Mouse (Mus musculus) forebrain, embryonic 16.5 days (tissue): Measurements from ENCODE around the gene Gm614. TPM values are rescaled to one million over a fixed set of nuclear protein-coding genes. Genes with fewer than 3 reads are reported as not detected.

ENCODE experiments used
- ATAC-seq: fragments of 200-750 bp; cut with Nextera tagmentation; 2 replicates; pipeline ENCODE4 v1.8.0; 2017; ENCODE audit warnings: mild to moderate bottlenecking, moderate library complexity
- H3K27ac ChIP-seq: fragments of 300-500 bp; sonication (generic); 2 replicates; pipeline ENCODE4 v1.5.1; 2014; ENCODE audit warnings: low read length, control low read depth
- H3K27me3 ChIP-seq: fragments of 300-500 bp; sonication (generic); replicated peaks from 2 replicates; pipeline ENCODE4 v1.6.1; 2014; ENCODE audit warnings: low read length; ENCODE audit not compliant: control insufficient read depth, insufficient read depth
- H3K36me3 ChIP-seq: fragments of 300-500 bp; sonication (generic); 2 replicates; pipeline ENCODE4 v1.6.1; 2014; ENCODE audit not compliant: control insufficient read depth, insufficient read depth
- H3K4me1 ChIP-seq: fragments of 300-500 bp; sonication (generic); replicated peaks from 2 replicates; pipeline ENCODE4 v1.6.1; 2014; ENCODE audit warnings: low read length; ENCODE audit not compliant: control insufficient read depth, insufficient read depth
- H3K4me2 ChIP-seq: fragments of 300-500 bp; sonication (generic); 2 replicates; pipeline ENCODE4 v1.6.1; 2014; ENCODE audit warnings: mild to moderate bottlenecking, low read length, control low read depth
- H3K4me3 ChIP-seq: fragments of 300-500 bp; sonication (generic); replicated peaks from 2 replicates; pipeline ENCODE4 v1.5.1; 2014; ENCODE audit warnings: mild to moderate bottlenecking, low read length, control low read depth
- H3K9ac ChIP-seq: fragments of 300-500 bp; sonication (generic); replicated peaks from 2 replicates; pipeline ENCODE4 v1.6.1; 2014; ENCODE audit warnings: low read depth, low read length, control low read depth
- H3K9me3 ChIP-seq: fragments of 300-500 bp; sonication (generic); 2 replicates; pipeline ENCODE4 v1.6.1; 2016; ENCODE audit warnings: low read length; ENCODE audit not compliant: control insufficient read depth
- WGBS: fragments of 180-500 bp; shearing (Covaris S2); extraction: QIAGEN DNeasy Blood & Tissue Kit; methylation state at CpG from one replicate; pipeline ENCODE4 v1.1.7; 2014; 5-methylcytosine and 5-hydroxymethylcytosine counted together
- polyA plus RNA-seq: library from polyadenylated mRNA; unstranded; fragments of >200 nt; fragmentation: Nextera tagmentation; extraction: Ambion mirVana; gene quantifications from 2 replicates; pipeline ENCODE4 v1.2.1, GENCODE M21; 2015

The Gm614 gene
- polyA plus RNA-seq, 1 experiment from 2014 or later = not detected

GRCm38 (mm10) chrX:101288432-101288831 lies 24.6 kb upstream of the Gm614 start:
- Histone ChIP-seq H3K9me3 (no peaks in the 10 kb centered on the region), H3K9ac (no peak overlapping the region), H3K36me3 (peaks cover 3% of the 10 kb centered on the region; the same call in 1 of the 2 replicates), H3K4me2 (no peak overlapping the region), H3K27ac (no peak overlapping the region), H3K4me1 (no peaks in the 10 kb centered on the region), H3K27me3 (no peaks in the 10 kb centered on the region), H3K4me3 (no peak overlapping the region)
- ATAC-seq = no peak
- 94% methylated on average over 6 of the region's 6 CpGs for WGBS

DNA sequence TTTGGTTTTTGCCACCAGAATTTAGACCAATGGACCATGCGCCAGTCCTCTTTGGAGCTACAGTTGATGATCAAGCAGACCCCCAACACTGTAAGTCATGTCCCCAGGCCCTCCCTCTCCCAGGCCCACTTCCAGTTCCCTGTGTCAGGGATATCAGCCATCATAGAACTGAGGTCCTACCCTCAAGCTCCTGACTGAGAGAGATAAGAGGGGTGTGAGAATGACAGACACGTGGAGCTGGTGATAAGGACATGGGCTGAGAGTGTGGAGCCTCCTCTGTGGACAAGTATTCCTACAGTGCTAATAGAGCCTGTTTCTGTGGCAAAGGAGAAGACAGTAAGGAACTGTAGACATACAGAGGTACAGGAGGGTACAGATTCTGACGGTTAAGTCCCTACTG lies 23.8 kb upstream of the Gm614 start:
- no peak overlapping the region for H3K4me3 ChIP-seq
- H3K36me3 ChIP-seq = peaks cover 3% of the 10 kb centered on the region; the same call in 1 of the 2 replicates
- no peak overlapping the region for H3K27ac ChIP-seq
- no peak overlapping the region for H3K9ac ChIP-seq
- no peaks in the 10 kb centered on the region for H3K27me3 ChIP-seq
- no peak overlapping the region for H3K4me2 ChIP-seq
- no peak for ATAC-seq
- H3K9me3 ChIP-seq = no peaks in the 10 kb centered on the region
- 92% methylated on average over 3 of the region's 3 CpGs for WGBS
- H3K4me1 ChIP-seq = no peaks in the 10 kb centered on the region

- H3K36me3 ChIP-seq = peaks cover 7% of the 10 kb centered on the region; the same call in 1 of the 2 replicates
- H3K4me2 ChIP-seq = no peak overlapping the region
- H3K27me3 ChIP-seq = no peaks in the 10 kb centered on the region
- H3K9me3 ChIP-seq = no peaks in the 10 kb centered on the region
- H3K4me3 ChIP-seq = no peak overlapping the region
- WGBS = 92% methylated on average over 14 of the region's 14 CpGs
- no peaks in the 10 kb centered on the region for H3K4me1 ChIP-seq
- no peak overlapping the region for H3K9ac ChIP-seq
- ATAC-seq = no peak
- H3K27ac ChIP-seq = no peak overlapping the region
Measured at GRCm38 (mm10) chrX:101285953-101286670, 22.3 kb upstream of the Gm614 start.

GRCm38 (mm10) chrX:101285534-101285933 lies 21.7 kb upstream of the Gm614 start:
- Histone ChIP-seq H3K4me3 (no peak overlapping the region), H3K36me3 (peaks cover 7% of the 10 kb centered on the region; the same call in 1 of the 2 replicates), H3K27me3 (no peaks in the 10 kb centered on the region), H3K4me1 (no peaks in the 10 kb centered on the region), H3K9ac (no peak overlapping the region), H3K4me2 (no peak overlapping the region), H3K27ac (no peak overlapping the region), H3K9me3 (no peaks in the 10 kb centered on the region)
- 30% methylated on average over 6 of the region's 6 CpGs for WGBS
- ATAC-seq = peak; percentile 31

DNA sequence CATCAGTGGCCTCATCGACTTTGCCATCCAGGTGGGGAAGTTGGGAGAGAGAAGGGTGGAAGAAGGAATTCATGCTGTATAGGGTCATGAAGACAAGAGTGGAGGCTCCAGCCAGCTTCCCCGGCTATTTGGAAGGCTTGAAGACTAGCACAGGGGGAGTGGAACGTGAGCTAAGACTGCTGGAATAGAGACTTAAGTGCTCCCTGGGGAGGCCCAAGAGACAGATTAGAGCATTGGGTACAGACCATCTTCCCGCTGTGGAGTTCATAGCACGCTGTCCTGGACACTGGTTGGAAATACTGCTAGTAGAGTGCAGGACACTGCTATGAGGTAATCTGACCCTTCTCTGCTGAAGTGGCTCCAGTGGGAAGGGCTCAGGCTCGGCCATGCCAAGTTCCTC lies 19.0 kb upstream of the Gm614 start:
- peaks cover 7% of the 10 kb centered on the region; the same call in 1 of the 2 replicates for H3K36me3 ChIP-seq
- WGBS = 82% methylated on average over 6 of the region's 6 CpGs
- no peak overlapping the region for H3K4me2 ChIP-seq
- H3K4me3 ChIP-seq = no peak overlapping the region
- H3K9ac ChIP-seq = no peak overlapping the region
- no peaks in the 10 kb centered on the region for H3K27me3 ChIP-seq
- no peaks in the 10 kb centered on the region for H3K4me1 ChIP-seq
- no peak overlapping the region for H3K27ac ChIP-seq
- H3K9me3 ChIP-seq = no peaks in the 10 kb centered on the region
- ATAC-seq = no peak

GRCm38 (mm10) chrX:101273875-101274738 lies 10.3 kb upstream of the Gm614 start, which contains the start of gene Med12:
Gene Med12, plus strand, starts transcription at chrX:101274030.
- Histone ChIP-seq H3K4me1 (peaks cover 5% of the 10 kb centered on the region; the same call in 1 of the 2 replicates), H3K36me3 (no peaks in the 10 kb centered on the region; the same call in 1 of the 2 replicates), H3K27me3 (no peaks in the 10 kb centered on the region), H3K27ac (peak within 1 kb of the TSS; percentile 61), H3K4me3 (peak within 1 kb of the TSS; percentile 63), H3K9me3 (no peaks in the 10 kb centered on the region), H3K9ac (peak within 1 kb of the TSS; percentile 71), H3K4me2 (peak within 1 kb of the TSS; percentile 58)
- peak; percentile 98 for ATAC-seq
- 16% methylated on average over 43 of the region's 54 CpGs for WGBS

- WGBS = 24% methylated on average over 6 of the region's 6 CpGs
- H3K4me1 ChIP-seq = peaks cover 5% of the 10 kb centered on the region; the same call in 1 of the 2 replicates
- peak overlapping the region; percentile 63 for H3K4me3 ChIP-seq
- peak overlapping the region; percentile 58 for H3K4me2 ChIP-seq
- peak overlapping the region; percentile 71 for H3K9ac ChIP-seq
- no peaks in the 10 kb centered on the region for H3K9me3 ChIP-seq
- H3K27me3 ChIP-seq = no peaks in the 10 kb centered on the region
- no peaks in the 10 kb centered on the region; the same call in 1 of the 2 replicates for H3K36me3 ChIP-seq
- no peak overlapping the region for H3K27ac ChIP-seq
- peak; percentile 16; the same call in 1 of the 2 replicates for ATAC-seq
Measured at GRCm38 (mm10) chrX:101273410-101273809, 9.6 kb upstream of the Gm614 start.

DNA sequence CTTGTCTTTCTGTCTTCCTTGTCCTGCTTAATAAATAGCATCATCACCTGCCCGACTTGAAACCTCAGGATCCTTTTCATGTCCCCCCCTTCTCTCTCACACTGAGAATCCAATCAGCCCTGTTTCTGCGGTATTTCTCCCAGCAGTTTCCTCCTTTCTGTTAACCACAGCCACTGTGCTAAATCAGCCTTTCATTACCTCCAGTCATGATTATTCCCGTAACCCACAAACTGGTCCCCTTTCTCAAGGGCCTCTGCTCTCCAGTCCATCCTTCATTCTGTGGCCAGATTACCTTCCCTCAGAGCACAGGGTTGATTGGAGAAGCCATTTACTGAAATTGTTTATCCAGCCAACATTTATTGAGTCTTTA lies 4.9 kb upstream of the Gm614 start, which contains the start of gene Gm20489:
Gene Gm20489, minus strand, starts transcription at position 269 of the 370 bp plus-strand sequence.
- Histone ChIP-seq H3K27me3 (no peaks in the 10 kb centered on the region), H3K9me3 (no peaks in the 10 kb centered on the region), H3K36me3 (no peaks in the 10 kb centered on the region), H3K4me3 (no peak within 1 kb of the TSS), H3K9ac (no peak within 1 kb of the TSS), H3K4me1 (no peaks in the 10 kb centered on the region), H3K27ac (no peak within 1 kb of the TSS), H3K4me2 (no peak within 1 kb of the TSS)
- ATAC-seq = no peak
- 69% methylated on average over 3 of the region's 3 CpGs for WGBS
